Mouse (Mus musculus): ENCODE results near the gene Ctps2.
"Not testable (repeated sequence)": the region's sequence is repeated elsewhere in the genome, so short reads cannot be mapped to it uniquely, and the experiment has no call there.

The Ctps2 gene

DNA sequence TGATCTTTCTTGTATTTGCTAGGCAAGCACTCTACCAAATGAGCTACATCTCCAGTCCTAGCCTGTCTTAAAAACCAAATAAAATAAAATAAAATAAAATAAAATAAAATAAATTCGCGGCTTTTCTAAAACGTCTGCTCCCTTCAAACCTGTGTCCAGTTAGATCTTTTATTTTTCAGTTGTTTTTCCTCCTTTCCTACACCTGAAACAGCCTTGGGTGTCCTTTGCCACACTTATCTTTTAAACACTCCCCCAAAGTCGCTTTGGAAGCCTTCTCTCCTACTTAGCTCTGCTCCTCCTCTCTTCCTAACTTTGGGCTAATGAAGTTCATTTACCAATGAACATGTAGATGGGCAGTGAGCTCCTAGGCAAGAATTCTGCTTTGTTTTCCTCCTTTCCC, at the start of gene Ctps2:
Gene Ctps2, plus strand, starts transcription at position 301 of the 400 bp plus-strand sequence.
- no peak for DNase-seq

DNA sequence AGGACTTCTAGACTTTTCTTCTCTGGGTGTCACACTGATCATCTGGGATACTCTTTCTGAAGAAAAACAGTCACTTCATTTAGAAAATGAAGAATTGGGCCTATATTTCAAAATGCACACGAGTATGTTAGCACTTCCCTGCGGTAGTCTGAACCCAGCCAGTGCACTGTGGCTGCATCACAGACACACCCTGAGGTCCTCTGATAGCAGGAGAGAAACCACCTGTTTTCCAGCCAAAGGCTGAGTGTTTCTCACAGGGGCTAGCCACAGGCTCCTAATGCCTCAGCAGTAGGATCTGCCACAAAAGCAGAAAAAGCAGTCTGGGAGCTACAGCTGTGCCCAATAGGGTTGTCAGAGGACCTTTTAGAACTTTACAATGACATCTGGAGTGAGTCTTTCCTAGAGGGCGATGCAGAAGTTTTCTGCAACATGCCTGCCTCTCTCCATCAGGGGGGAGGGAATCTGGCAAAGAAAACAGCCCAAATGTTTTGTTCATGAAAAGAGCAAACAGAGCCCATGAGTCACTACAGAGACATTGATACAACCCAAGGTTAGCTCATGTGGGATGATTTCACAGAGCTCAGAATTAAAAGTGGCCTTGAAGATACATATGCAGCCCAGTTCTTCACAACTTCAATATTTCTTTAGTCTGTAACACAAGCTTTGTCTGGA, 32.6 kb upstream of the Ctps2 start:
- no peak for DNase-seq

DNA sequence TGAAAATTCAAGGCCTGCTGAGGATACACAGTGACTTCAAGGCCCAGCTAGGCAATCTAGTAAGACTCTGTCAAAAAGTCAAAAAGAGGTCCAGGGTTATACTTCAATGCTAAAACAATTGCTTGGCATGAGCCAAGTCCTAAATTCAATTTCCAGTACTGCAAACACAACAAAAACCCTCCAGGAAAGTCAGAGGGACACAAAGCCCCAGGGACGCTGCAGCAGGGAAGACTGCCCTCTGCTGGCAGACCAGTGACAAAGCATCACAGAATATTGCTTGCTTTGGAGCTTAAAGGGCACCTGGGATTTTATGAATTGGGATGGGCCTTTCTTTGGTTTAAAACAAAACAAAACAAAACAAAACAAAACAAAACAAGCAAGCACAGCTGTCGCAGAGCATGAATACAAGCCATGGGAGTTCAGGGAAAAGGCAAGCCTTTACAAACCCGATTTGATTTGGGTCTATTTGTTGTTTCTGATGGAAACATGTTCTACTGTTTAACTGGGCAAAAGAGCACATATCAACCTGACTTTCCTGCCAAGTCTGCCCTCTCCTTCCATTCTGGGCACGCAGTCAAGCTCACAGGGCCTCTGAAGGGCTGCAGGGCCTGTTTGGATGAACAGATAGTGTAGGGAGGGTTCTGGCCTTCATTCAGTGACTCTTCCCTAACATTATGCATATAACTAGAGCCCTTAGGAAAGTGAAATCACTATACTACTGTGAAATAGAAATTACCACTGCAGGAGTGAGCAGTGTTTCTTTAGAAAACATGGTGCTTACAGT, 29.1 kb upstream of the Ctps2 start:
- no peak for DNase-seq

DNA sequence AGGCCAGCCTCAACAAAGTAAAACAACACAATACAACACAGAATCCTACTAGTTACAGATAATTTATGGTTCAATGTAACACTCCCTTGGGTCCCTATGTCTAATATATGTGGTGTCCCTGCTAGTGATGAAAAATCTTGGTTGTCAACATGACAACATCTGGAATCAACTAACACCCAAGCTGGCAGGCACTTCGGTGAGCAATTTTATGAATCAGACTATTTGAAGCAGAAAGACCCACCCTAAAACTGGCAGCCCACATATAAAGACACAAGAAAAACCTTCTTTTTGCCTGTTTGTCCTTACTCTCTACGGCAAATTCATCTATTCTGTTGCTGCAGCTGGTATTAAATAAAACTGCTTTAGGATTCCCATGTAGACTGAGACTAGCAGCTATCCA, 27.3 kb upstream of the Ctps2 start:
- no peak for DNase-seq

DNA sequence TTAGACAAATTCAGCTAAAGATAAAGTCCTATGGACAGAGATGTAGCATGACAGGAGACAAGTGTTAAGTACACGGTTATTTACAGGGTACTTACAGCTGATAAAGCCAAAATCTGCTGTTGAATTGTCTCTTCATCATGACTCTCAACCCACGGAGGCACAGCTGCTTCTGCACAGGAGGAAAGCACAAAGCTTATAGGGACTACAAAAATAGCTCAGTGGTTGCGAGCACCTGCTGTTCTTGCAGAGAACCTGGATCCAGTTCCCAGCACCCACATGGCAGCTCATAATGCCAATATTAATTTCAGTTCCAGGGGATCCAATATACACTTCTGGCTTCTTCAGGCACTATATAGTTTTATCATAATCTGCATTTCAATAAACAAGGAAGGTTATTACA, 22.8 kb upstream of the Ctps2 start:
- no peak for DNase-seq

DNA sequence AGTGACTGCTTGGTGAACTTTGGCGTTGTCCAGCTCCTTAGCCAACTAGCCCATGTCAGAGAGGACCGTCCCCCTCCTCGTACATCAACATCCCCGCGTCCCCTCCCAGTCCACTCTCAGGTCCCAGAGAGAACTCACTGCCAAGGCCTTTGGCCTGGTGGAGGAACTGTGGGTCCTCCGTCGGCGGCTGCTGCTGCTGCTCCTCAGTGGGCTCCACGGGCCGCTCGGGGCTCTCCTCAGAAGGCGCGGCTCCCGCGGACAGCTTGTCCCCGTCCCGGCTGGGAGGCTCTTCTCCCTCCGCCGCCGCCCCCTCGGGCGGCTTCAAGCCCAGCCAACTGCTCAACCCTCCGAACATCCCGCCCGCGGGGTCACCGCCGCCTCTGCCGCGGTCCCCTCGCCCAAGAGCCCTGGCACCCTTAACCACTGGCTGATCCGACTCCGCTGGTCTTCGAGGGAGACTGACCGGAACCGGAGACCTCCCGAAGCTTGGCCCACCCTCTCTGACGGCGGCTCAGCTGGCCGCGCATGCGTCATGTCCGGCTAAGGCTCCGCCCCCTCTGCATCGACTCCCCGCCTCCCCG, 13.0 kb upstream of the Ctps2 start, which contains the start of gene Syap1:
Gene Syap1, minus strand, starts transcription at position 517 of the 581 bp plus-strand sequence.
- DNase-seq, result peak; percentile 80

DNA sequence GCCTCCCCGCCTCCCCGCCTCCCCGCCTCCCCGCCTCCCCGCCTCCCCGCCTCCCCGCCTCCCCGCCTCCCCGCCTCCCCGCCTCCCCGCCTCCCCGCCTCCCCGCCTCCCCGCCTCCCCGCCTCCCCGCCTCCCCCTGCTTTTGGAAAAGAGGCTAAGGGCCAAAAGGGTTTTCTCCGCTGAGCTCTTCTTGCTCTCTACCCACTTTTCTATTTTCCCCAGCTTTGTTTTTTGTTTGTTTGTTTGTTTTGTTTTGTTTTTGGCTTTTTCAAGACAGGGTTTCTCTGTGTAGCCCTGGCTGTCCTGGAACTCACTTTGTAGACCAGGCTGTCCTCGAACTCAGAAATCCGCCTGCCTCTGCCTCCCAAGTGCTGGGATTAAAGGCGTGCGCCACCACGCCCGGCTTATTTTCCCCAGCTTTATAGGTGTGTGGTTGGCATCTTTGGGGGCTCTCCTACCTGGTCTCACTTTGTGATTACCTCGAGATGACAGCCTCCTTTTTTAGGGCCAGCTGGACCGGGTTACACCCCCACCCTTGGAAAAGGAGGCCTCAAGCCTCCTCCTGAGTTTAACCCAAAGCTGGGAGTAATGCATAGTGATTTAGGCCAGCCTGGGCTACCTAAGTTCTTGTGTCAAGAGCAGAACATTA, 12.3 kb upstream of the Ctps2 start:
- not testable (repeated sequence) for DNase-seq

DNA sequence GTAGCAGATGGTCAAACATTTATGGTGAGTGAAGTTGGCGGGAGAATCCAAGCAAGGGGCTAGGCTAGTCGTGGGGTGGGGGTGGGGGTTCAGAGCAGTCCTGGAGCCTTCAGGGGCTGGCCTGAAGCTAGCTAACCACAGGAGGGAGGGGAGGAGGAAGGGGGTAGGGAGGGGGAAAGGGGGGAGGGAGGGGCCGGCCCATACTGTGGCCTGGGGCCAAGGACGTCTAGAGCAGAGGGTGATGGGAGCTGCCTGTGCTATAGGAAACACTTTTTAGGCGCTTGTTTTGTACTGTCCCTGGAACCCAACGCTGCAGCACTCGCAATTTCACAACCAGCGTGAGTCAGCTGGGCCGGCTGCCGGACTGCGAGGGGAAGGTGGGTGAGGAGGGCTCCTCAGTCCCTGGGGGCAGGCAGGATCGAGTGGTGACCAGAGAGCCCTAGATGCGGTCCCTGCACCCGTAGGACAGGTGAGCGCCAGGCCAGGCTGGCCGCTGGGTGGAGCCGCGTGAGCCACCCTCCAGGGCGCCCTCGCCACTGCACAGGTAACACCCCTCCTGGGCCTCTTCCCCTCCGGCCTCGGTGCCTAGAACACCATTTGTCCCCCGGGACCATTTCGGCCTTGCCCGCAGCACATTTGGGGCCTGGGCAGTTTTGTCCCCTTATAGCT, 467 bp downstream of the Ctps2 start:
- DNase-seq, result peak; percentile 20

DNA sequence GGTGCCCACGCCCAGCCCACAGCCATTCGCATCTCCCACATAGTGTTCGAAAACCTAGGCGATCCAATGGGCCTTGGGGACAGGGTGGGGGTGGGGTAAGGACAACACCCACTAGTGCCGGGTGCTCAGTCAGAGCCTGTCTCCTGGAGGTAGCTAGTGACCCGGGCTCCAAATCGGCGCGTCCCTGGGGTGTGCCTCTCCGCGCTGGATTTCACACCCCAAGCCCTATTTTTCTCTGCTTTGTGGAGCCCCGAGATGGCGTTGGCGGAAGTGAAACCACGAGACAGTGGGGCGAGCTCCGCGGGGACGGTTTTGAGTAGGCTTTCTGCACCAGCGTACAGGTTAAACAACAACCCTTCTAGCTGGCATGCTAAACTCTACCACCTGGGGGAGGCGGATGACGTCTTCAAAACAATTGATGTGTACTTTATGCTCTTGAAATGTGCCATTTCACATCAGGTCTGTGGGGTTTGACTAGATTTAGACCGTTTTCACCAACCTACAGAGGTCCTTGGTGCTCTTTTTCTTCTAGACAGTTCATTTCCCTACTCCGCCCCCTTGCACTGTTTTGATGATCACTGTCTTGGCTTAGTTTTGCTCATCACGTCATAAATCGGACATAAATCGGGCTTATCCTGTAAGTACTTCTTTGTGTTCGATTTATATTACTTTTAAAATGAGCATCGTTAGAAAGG, 1.1 kb downstream of the Ctps2 start:
- peak; percentile 55 for DNase-seq

DNA sequence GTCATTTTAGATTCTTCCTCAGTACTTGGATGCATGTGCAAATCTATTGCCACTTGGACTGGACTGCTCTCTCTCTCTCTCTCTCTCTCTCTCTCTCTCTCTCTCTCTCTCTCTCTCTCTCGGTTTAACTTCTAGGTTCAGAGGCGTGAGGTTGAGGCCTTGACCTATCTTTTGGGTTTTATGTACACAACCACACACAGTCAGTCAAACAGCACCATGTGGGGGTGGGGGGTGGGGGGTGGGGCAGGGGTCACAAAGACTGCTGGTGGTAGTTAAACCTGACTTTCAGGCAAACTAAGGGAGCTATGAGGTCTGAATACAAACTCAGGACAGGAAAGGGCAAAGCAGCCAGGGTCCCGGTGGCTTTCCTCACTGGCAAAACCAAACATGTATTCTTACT, 6.5 kb downstream of the Ctps2 start:
- no peak for DNase-seq

DNA sequence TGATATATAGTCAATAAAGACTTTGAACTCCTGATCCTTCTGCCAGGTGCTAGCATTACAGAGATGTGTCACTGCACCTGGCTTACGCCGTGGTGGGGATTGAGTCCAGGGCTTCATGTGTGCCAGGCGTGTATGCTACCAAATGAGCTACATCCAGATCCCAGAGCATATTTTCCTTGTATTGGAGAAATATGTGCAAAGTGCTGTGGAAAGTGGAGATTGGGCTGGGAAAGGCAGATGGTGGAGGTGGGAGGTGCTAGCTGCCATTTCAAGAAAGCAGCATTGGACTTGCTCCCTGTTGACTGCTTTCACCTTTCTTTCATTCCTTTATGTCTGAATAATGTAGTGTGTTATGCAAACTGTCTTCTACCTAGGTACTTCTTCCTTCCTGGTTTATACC, 12.6 kb downstream of the Ctps2 start:
- peak; percentile 19 for DNase-seq

DNA sequence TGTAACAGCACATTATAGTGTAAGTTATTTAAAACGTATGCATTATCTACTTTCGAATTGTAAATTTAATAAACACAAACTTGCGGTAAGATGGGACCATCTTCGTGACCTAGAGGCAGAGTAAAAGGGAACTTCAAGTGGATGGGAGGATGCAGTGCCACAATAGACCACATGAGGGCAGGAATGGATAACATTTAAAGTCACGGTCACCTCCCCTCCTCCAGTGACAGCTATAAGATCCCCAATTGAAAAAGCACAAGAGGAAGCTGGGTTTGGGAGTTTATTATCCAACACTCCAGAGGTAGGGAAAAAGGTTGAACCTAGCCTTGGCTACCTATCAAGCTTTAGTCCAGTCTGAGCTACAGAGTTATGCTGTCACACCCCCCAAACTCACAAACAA, 14.7 kb downstream of the Ctps2 start:
- DNase-seq, result peak; percentile 31

DNA sequence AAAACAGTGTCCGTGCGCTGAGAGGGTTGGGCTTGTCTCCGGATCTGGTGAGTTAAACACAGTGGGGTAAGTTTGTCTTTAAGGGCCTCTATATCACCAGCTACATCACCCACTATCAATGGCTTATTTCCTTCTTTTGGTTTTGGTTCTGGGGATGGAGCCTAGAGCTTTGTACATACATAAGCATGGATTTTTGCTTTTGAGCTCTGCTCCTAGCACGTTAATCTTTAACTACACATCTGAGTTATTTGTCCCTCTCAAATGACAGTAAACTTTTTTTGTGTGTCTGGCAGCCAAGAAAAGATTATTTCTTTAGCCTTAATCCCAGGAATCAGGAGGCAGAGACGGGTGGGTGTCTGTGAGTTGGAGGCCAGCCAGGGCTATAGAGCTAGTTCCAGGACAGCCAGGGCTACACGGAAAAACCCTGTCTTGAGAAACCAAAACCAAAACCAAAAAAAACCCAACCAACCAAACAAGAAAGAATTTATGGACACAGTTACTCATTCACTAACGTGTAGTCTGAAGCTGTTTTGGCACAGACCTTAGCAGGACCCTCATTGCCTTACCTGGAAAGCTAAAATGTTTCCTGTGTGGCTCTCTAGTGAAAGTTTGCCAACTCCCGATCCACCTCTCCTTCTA, 20.6 kb downstream of the Ctps2 start:
- DNase-seq, result no peak

DNA sequence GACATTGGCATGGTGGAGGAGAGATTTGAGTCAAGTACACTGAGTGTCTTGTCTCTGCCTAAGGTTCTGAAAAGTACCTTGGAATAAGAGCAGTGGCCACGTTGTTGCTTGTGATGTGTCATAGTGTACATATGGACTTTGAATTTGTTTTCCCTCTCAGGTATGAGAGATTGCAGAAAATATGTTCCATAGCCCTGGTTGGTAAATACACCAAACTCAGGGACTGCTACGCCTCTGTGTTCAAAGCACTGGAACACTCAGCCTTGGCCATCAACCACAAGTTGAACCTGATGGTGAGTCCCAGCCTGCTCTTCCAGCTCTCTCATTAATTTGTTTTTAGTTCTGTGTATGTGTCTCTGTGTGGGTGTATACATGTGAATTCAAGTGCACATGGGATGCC, 30.4 kb downstream of the Ctps2 start:
- no peak for DNase-seq

DNA sequence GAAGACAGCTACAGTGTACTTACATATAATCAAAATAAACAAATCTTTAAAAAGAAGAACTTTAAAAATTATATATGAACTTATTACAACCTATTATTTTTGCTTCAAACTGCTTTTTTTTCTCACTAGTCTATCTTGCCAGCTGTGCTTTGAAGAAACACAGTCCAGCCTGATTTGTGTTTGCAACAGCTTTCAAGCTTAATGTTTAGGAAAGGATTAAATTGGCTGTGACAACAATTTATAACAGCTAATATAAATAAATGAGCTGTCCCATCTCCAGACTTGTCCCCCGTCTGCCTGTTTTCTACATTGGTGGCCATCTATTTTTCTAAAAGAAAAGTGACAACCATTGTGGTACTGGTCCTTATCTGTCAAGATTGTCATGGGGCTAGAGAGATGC, 41.0 kb downstream of the Ctps2 start:
- no peak for DNase-seq

DNA sequence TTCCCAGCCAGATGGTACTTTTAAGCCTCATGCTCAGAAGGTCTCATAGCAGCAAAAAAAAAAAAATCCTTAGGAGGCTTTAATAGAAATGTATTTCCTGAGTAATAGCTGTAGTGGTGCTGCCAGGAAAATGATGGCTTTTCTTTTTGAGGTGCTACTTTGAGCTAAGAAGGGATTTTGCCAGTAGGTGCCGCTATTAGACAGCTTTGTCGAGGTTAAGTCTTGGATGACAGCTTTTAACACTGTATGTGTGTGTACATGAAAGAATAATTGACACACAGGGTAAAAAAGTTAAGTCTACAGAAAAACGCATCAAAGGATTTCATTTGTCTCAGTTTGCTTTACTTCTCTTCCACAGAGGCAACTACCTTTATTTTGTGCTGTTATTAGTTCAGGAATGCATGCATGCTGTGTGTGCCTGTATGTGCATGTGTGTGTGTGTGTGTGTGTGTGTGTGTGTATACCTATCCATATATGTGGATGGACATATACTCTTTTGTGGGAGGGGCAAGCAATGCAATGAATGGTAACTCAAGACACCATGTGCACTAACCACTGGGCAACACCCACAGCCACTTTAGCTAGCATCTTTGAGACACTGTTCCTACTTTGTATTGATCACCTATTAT, 48.9 kb downstream of the Ctps2 start:
- peak; percentile 36 for DNase-seq

DNA sequence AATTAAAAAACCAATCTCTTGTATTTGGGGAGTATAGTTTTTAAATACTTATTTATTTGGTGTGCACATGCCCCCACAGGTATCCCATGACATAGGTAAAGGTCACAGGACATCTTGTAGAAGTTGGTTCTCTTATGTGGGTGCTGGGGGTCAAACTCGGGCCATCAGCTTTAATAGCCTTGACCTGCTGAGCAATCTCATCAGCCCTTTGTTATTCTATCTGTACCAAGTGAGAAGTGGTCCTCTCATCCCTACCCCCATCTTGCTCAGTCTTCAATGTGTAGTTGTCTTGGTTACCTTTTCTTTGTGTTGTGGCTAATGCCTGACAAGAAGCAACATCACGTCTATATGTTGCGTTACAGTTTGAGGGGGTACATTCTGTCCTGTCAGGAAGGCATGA, 56.9 kb downstream of the Ctps2 start:
- no peak for DNase-seq

DNA sequence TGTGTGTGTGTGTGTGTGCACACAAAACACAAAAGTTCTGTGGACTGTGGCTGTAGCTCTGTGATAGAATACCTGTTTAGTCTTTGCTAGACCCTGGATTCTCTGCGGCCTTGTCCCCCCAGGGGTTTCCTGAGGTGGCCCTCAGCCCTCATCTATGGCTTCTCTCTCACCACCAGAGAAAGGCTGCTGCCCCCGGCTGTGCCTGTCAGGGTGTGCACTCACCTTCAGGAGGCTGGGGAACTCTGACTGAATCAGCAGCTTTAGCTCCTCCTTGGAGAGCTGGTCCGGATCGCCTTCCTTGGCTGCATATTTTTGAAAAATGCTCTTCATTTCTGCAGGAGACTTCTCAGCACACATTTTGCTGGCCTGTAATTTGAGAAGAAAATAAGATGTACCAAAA, 62.8 kb downstream of the Ctps2 start:
- DNase-seq, result no peak

DNA sequence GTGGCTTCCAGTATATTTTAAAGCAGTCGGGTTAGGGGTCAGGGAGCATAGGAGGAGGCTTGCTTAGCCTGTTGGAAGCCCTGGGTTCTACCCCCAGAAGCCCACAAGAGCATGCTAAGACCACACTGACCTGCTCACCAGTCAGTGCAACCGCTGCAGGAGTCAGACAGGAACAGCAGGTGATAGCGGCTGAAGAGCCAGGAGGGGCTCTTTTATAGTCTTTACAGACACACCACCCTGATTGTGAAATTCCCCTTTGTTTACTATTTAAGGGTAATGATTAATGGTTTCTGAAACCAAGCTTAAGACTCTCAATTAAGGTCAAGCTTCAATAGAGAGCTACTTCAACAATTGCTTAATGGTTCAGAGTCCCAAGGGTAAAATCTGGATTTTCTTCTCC, 63.3 kb downstream of the Ctps2 start, which contains the start of gene S100g:
Gene S100g, minus strand, starts transcription at position 217 of the 400 bp plus-strand sequence.
- DNase-seq, result no peak

DNA sequence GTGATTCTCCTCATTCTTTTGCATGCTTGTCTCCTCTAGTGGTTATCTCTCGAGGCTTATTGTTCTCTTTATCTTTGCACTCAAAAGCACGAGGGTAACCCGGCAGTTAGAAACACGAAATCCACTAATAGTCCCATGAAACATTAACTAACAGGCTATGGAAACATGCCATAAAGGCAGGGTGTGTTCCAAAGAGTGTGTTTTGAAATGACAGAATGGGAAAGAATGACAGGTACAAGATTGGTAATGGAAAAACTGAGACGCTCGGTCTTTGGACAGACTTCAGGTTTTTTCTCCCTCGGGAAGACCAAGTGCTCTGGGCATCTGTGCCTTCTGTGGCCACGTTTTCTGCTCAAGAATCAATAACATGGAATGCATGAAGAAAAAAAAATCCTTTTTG, 66.4 kb downstream of the Ctps2 start:
- DNase-seq, result no peak

DNA sequence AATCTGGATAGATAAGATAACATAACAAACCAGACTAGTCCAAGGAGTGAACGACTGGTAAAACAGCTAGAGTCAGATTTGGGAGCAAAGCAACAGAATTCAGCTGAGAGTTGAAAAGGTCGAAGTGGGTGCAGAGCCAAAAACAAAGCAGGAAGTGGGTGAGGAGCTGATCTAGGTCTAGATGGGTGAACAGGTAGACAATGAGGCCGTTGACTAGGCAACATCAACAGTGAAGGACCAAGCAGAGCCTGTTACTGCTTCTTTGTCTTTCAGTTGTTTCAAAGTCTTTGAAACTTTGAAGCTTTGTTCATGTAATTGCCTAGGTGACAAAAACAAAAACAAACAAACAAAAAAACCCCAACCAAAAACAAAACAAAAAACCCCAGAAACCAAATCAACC, 75.2 kb downstream of the Ctps2 start:
- DNase-seq, result no peak
